8 mouse cellular contexts compared by ENCODE assay signal in the genomic region with DNA sequence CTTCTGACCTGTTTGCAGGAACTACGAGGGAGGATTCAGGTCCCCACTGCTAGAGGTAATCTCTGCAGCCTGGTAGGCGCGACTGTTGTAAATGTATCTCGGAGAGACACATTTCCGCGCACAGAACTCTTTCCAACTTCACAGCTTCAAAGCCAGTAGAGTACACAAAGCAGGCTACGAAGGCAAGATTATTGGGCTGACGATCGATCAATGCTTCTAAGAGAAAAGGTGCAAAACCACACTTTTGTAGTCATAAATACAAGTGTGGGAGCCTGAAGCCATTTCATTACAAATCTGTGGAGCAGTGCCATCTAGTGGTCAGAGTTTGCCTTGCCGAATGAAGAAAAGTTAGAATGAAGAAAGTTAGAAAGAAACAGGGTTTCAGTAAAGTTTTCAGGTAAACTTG.
DNase-seq lines count a peak whose midpoint lies in the region; ATAC-seq and TF ChIP-seq lines count a peak whose summit lies in the region.

No protein-coding gene starts in this region.

- no peaks in the 10 kb centered on the region for H3K79me2 ChIP-seq in heart, adult 2 months (replicated peaks; ENCODE audit: control insufficient read depth, insufficient read depth, low read length)

- peak overlapping the region; percentile 29; the same call in 1 of the 2 replicates for H3K4me3 ChIP-seq in heart, adult 2 months
- peak overlapping the region; percentile 35 for H3K4me3 ChIP-seq in limb, embryonic 15.5 days
- H3K4me3 ChIP-seq in midbrain, embryonic 15.5 days, result peak overlapping the region; percentile 34

- no peak for TF ChIP-seq POLR2A in heart, adult 2 months (IDR thresholded peaks at IDR 0.05; ENCODE audit: insufficient read depth, low read depth, low read length)

- no peaks in the 10 kb centered on the region for H3K9me3 ChIP-seq in limb, embryonic 15.5 days
- no peaks in the 10 kb centered on the region for H3K9me3 ChIP-seq in midbrain, embryonic 15.5 days

- DNase-seq in 416B (ENCODE audit: low read depth), result peak; percentile 69
- DNase-seq in R1 (ENCODE audit: low read depth, low spot score), result peak; percentile 52
- DNase-seq in embryo, embryonic 10 days (ENCODE audit: low spot score), result peak; percentile 81
- DNase-seq in heart, adult 2 months, result peak; percentile 21 to 45
- peak; percentile 23 to 72 for DNase-seq in kidney, adult 8-10 months
- DNase-seq in spleen, postnatal 4 days (ENCODE audit: low spot score in 2 of 2), result peak; percentile 47 to 81

- intact Hi-C loops in heart, adult 2 months (cut with DNase I), result loop anchor here (1.0 to 5.0 kb wide), 5 partner anchors 118 to 310 kb away; a partner anchor contains a TSS

- WGBS in heart, adult 2 months, result 3% methylated on average over 10 of the region's 10 CpGs
- 4% methylated on average over 10 of the region's 10 CpGs for WGBS in limb, embryonic 15.5 days
- WGBS in midbrain, embryonic 15.5 days, result 3% methylated on average over 10 of the region's 10 CpGs

- TF ChIP-seq EP300 in heart, adult 2 months (IDR thresholded peaks at IDR 0.05; ENCODE audit: insufficient read depth, low read depth, low read length), result no peak

- no peaks in the 10 kb centered on the region for H3K27me3 ChIP-seq in heart, adult 2 months (ENCODE audit: control insufficient read depth, insufficient read depth, low read length)
- 0 out of 2 replicates have a peak, but pooled peaks cover 3% of the 10 kb centered on the region for H3K27me3 ChIP-seq in limb, embryonic 15.5 days
- H3K27me3 ChIP-seq in midbrain, embryonic 15.5 days (replicated peaks), result no peaks in the 10 kb centered on the region

- no peak for ATAC-seq in limb, embryonic 15.5 days (ENCODE audit: insufficient number of reproducible peaks, low FRiP score, low TSS enrichment, low read depth)
- ATAC-seq in midbrain, embryonic 15.5 days (replicated peaks), result peak; percentile 66

- H3K4me1 ChIP-seq in heart, adult 2 months (ENCODE audit: control insufficient read depth, insufficient read depth, low read length), result no peaks in the 10 kb centered on the region
- 0 out of 2 replicates have a peak, but pooled peaks cover 3% of the 10 kb centered on the region for H3K4me1 ChIP-seq in limb, embryonic 15.5 days
- H3K4me1 ChIP-seq in midbrain, embryonic 15.5 days, result peaks cover 18% of the 10 kb centered on the region

- H3K36me3 ChIP-seq in heart, adult 2 months (ENCODE audit: control insufficient read depth, insufficient read depth, low read length), result no peaks in the 10 kb centered on the region
- no peaks in the 10 kb centered on the region for H3K36me3 ChIP-seq in limb, embryonic 15.5 days
- H3K36me3 ChIP-seq in midbrain, embryonic 15.5 days (replicated peaks), result no peaks in the 10 kb centered on the region

- no peak overlapping the region for H3K9ac ChIP-seq in heart, adult 2 months (ENCODE audit: low read depth, low read length)
- H3K9ac ChIP-seq in limb, embryonic 15.5 days, result no peak overlapping the region
- H3K9ac ChIP-seq in midbrain, embryonic 15.5 days, result peak overlapping the region; percentile 45

- peak overlapping the region; percentile 53 for H3K4me2 ChIP-seq in limb, embryonic 15.5 days
- peak overlapping the region; percentile 63 for H3K4me2 ChIP-seq in midbrain, embryonic 15.5 days

- TF ChIP-seq CTCF in heart, adult 2 months (IDR thresholded peaks at IDR 0.05), result peak; percentile 97

- no peak overlapping the region for H3K27ac ChIP-seq in heart, adult 2 months
- H3K27ac ChIP-seq in limb, embryonic 15.5 days, result no peak overlapping the region
- H3K27ac ChIP-seq in midbrain, embryonic 15.5 days, result no peak overlapping the region
